Mouse (Mus musculus): ENCODE results near the gene Gm21095. TPM values are rescaled to one million over a fixed set of nuclear protein-coding genes. Genes with fewer than 3 reads are reported as not detected.
"Not testable (repeated sequence)": the region's sequence is repeated elsewhere in the genome, so short reads cannot be mapped to it uniquely, and the experiment has no call there.

Gm21095 gene
- total RNA-seq (2021): not detected

DNA sequence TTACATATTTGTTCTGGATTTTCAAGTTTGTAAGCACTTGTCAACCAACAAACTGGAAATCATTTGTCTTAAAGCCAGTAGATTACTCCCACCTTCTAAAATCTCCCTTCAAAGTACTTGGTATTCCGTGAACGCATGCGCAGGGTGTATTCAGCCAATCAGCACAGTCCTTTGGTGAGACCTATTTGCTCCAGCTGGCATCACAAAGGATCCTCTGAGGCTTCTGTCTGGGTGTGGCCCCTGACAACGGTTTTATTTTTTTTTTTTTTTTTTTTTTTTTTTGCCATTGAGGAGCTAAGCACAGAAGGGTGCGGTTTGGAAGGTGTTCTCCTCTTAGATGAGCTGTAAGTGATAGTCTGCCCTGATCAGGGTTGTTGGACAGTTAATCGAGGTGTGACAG is at the start of gene Gm21095:
Gene Gm21095, plus strand, starts transcription at position 301 of the 400 bp plus-strand sequence.
- not testable (repeated sequence) for DNase-seq

All from heart, postnatal 4 days (tissue).